Mouse (Mus musculus): ENCODE measurements at regions not wholly inside any gene's neighbourhood (a gene's known extent, or its start where the extent isn't known, plus 50 kb on each side); places are given as distances from the start of the nearest gene placed in this dataset.

DNA sequence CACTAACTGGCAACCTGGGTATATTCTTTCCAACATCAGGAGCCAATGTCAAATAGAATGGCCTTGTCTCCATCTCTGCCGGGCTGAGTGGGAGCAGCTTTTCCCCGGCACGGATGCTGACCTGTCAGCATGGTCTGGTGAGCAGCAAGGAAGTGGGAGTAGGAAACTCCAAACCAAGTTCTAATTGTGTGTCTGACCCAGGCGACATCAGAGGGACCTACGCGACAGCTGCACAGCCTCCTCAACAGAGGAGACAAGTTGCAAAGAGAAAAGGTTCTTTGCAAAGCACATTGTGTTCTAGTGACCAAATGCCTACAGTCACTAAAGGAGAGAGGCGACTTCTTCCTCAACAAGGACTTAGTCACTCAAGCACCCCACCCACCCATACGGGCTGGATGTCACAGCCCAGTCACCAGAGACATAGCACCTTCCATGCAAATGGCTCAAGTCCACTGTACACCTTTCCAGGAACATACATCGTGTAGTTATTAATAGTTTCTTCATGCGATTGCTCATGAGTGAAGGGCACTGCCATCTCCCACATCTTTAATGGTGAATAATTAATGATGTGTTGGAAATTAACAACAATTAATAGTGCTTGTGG is 334.8 kb upstream of the Hnrnpa3 start:
- H3K4me2 ChIP-seq (ENCODE audit: low read depth, low read length), result no peak overlapping the region
- H3K27me3 ChIP-seq (ENCODE audit: control insufficient read depth, insufficient read depth, low read depth, low read length), result no peaks in the 10 kb centered on the region
- WGBS (ENCODE audit: insufficient replicate concordance), result 68% methylated on average over 10 of the region's 10 CpGs
- no peak for ATAC-seq (ENCODE audit: low read depth)
- no peak overlapping the region for H3K27ac ChIP-seq (ENCODE audit: low read length)
- no peaks in the 10 kb centered on the region for H3K4me1 ChIP-seq (ENCODE audit: control insufficient read depth, low read depth, low read length)
- no peaks in the 10 kb centered on the region for H3K9me3 ChIP-seq (replicated peaks; ENCODE audit: control insufficient read depth, low read length)
- H3K4me3 ChIP-seq (ENCODE audit: low read depth, low read length), result no peak overlapping the region
- H3K9ac ChIP-seq (ENCODE audit: low read depth, low read length), result no peak overlapping the region
- no peaks in the 10 kb centered on the region for H3K36me3 ChIP-seq (ENCODE audit: control insufficient read depth, insufficient read depth)

GRCm38 (mm10) chr2:75329598-75329997 is 329.5 kb upstream of the Hnrnpa3 start:
- Histone ChIP-seq H3K9ac (ENCODE audit: low read depth, low read length) (no peak overlapping the region), H3K36me3 (ENCODE audit: control insufficient read depth, insufficient read depth) (no peaks in the 10 kb centered on the region), H3K27ac (ENCODE audit: low read length) (no peak overlapping the region), H3K9me3 (replicated peaks; ENCODE audit: control insufficient read depth, low read length) (no peaks in the 10 kb centered on the region), H3K4me1 (ENCODE audit: control insufficient read depth, low read depth, low read length) (no peaks in the 10 kb centered on the region), H3K27me3 (ENCODE audit: control insufficient read depth, insufficient read depth, low read depth, low read length) (no peaks in the 10 kb centered on the region), H3K4me3 (ENCODE audit: low read depth, low read length) (no peak overlapping the region), H3K4me2 (ENCODE audit: low read depth, low read length) (no peak overlapping the region)
- no peak for ATAC-seq (ENCODE audit: low read depth)
- 37% methylated on average over 2 of the region's 2 CpGs for WGBS (ENCODE audit: insufficient replicate concordance)

- H3K9ac ChIP-seq (ENCODE audit: low read depth, low read length), result no peak overlapping the region
- no peaks in the 10 kb centered on the region for H3K36me3 ChIP-seq (ENCODE audit: control insufficient read depth, insufficient read depth)
- H3K27ac ChIP-seq (ENCODE audit: low read length), result no peak overlapping the region
- H3K27me3 ChIP-seq (ENCODE audit: control insufficient read depth, insufficient read depth, low read depth, low read length), result no peaks in the 10 kb centered on the region
- no peak overlapping the region for H3K4me2 ChIP-seq (ENCODE audit: low read depth, low read length)
- H3K4me3 ChIP-seq (ENCODE audit: low read depth, low read length), result no peak overlapping the region
- WGBS (ENCODE audit: insufficient replicate concordance), result 9% methylated on average over 2 of the region's 2 CpGs
- H3K4me1 ChIP-seq (ENCODE audit: control insufficient read depth, low read depth, low read length), result no peaks in the 10 kb centered on the region
- ATAC-seq (ENCODE audit: low read depth), result peak; percentile 60
- H3K9me3 ChIP-seq (replicated peaks; ENCODE audit: control insufficient read depth, low read length), result no peaks in the 10 kb centered on the region
Observed at GRCm38 (mm10) chr2:75341310-75341709, 317.8 kb upstream of the Hnrnpa3 start.

GRCm38 (mm10) chr2:75341726-75342280 is 317.3 kb upstream of the Hnrnpa3 start:
- Histone ChIP-seq H3K36me3 (ENCODE audit: control insufficient read depth, insufficient read depth) (no peaks in the 10 kb centered on the region), H3K9ac (ENCODE audit: low read depth, low read length) (no peak overlapping the region), H3K27me3 (ENCODE audit: control insufficient read depth, insufficient read depth, low read depth, low read length) (no peaks in the 10 kb centered on the region), H3K4me3 (ENCODE audit: low read depth, low read length) (no peak overlapping the region), H3K9me3 (replicated peaks; ENCODE audit: control insufficient read depth, low read length) (no peaks in the 10 kb centered on the region), H3K27ac (ENCODE audit: low read length) (no peak overlapping the region), H3K4me1 (ENCODE audit: control insufficient read depth, low read depth, low read length) (no peaks in the 10 kb centered on the region), H3K4me2 (ENCODE audit: low read depth, low read length) (no peak overlapping the region)
- 48% methylated on average over 6 of the region's 6 CpGs for WGBS (ENCODE audit: insufficient replicate concordance)
- no peak for ATAC-seq (ENCODE audit: low read depth)

DNA sequence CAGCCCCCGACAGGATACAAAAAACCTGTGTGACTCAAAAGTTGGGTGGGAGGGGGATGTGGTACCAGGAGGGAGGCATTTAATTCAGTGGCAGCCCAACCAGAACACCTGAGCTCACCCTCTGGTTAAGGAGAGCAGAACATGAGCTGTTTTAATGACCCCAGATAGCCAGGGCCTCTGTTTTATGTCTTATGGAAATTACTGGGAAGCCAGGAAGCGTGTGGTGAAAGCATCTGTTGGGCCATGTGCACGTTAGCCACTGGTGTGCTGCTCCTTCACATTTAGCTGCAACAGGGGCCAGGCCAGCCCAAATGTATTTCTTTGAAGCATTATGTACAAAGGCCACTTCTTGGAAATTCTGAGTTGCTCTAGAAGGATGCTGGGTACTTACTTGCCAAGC is 308.2 kb upstream of the Hnrnpa3 start:
- 52% methylated on average over 3 of the region's 3 CpGs for WGBS (ENCODE audit: insufficient replicate concordance)
- no peak for ATAC-seq (ENCODE audit: low read depth)
- no peak overlapping the region for H3K4me3 ChIP-seq (ENCODE audit: low read depth, low read length)
- H3K4me1 ChIP-seq (ENCODE audit: control insufficient read depth, low read depth, low read length), result no peaks in the 10 kb centered on the region
- no peaks in the 10 kb centered on the region for H3K27me3 ChIP-seq (ENCODE audit: control insufficient read depth, insufficient read depth, low read depth, low read length)
- no peaks in the 10 kb centered on the region for H3K9me3 ChIP-seq (replicated peaks; ENCODE audit: control insufficient read depth, low read length)
- H3K36me3 ChIP-seq (ENCODE audit: control insufficient read depth, insufficient read depth), result no peaks in the 10 kb centered on the region
- H3K27ac ChIP-seq (ENCODE audit: low read length), result no peak overlapping the region
- no peak overlapping the region for H3K4me2 ChIP-seq (ENCODE audit: low read depth, low read length)
- H3K9ac ChIP-seq (ENCODE audit: low read depth, low read length), result no peak overlapping the region

DNA sequence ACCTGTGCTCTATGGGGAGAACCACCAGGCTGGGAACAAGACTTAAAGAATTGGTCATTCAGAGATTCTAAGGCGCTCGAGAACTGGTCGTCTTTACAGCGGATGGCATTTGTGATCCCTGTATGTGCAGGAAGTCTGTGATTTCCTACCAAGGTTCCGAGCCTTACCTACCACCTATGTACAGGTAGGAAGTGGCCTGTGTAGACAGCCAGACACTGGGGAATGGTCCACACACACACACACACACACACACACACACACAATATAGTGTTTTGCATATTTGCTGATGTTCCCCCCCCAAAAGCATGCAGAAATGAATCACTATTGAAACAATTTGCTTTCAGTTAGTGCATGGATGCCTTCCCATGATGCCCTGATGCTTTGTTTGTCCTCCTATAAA is 307.1 kb upstream of the Hnrnpa3 start:
- H3K36me3 ChIP-seq (ENCODE audit: control insufficient read depth, insufficient read depth), result no peaks in the 10 kb centered on the region
- 75% methylated on average over 5 of the region's 5 CpGs for WGBS (ENCODE audit: insufficient replicate concordance)
- no peaks in the 10 kb centered on the region for H3K27me3 ChIP-seq (ENCODE audit: control insufficient read depth, insufficient read depth, low read depth, low read length)
- H3K4me3 ChIP-seq (ENCODE audit: low read depth, low read length), result no peak overlapping the region
- H3K27ac ChIP-seq (ENCODE audit: low read length), result no peak overlapping the region
- H3K9me3 ChIP-seq (replicated peaks; ENCODE audit: control insufficient read depth, low read length), result no peaks in the 10 kb centered on the region
- ATAC-seq (ENCODE audit: low read depth), result no peak
- no peaks in the 10 kb centered on the region for H3K4me1 ChIP-seq (ENCODE audit: control insufficient read depth, low read depth, low read length)
- no peak overlapping the region for H3K4me2 ChIP-seq (ENCODE audit: low read depth, low read length)
- no peak overlapping the region for H3K9ac ChIP-seq (ENCODE audit: low read depth, low read length)

DNA sequence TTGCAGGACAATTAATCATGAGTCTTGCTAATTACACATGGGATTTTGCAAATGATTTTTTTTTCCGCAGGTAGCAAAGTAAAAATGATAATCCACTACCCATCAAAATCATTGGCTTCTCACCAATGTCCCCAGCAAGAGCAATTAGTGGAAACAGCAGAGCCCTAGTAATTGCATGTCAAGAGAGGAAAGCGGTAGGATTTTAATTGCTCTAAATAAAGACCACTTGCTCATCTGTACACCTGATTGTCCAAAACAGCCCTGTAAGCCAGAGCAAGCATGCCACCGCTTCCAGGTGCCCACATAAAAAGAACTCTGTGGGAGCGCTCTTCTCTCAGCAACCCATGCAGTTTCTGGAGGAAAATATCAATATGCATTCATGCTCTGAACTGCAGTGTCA is 306.5 kb upstream of the Hnrnpa3 start:
- no peak overlapping the region for H3K9ac ChIP-seq (ENCODE audit: low read depth, low read length)
- WGBS (ENCODE audit: insufficient replicate concordance), result 76% methylated on average over 4 of the region's 4 CpGs
- no peaks in the 10 kb centered on the region for H3K9me3 ChIP-seq (replicated peaks; ENCODE audit: control insufficient read depth, low read length)
- H3K36me3 ChIP-seq (ENCODE audit: control insufficient read depth, insufficient read depth), result no peaks in the 10 kb centered on the region
- H3K27me3 ChIP-seq (ENCODE audit: control insufficient read depth, insufficient read depth, low read depth, low read length), result no peaks in the 10 kb centered on the region
- ATAC-seq (ENCODE audit: low read depth), result no peak
- no peak overlapping the region for H3K27ac ChIP-seq (ENCODE audit: low read length)
- no peak overlapping the region for H3K4me3 ChIP-seq (ENCODE audit: low read depth, low read length)
- no peak overlapping the region for H3K4me2 ChIP-seq (ENCODE audit: low read depth, low read length)
- no peaks in the 10 kb centered on the region for H3K4me1 ChIP-seq (ENCODE audit: control insufficient read depth, low read depth, low read length)

- WGBS (ENCODE audit: insufficient replicate concordance), result 52% methylated on average over 8 of the region's 8 CpGs
- no peak for ATAC-seq (ENCODE audit: low read depth)
- Histone ChIP-seq H3K27ac (ENCODE audit: low read length) (no peak overlapping the region), H3K9ac (ENCODE audit: low read depth, low read length) (no peak overlapping the region), H3K4me1 (ENCODE audit: control insufficient read depth, low read depth, low read length) (no peaks in the 10 kb centered on the region), H3K4me3 (ENCODE audit: low read depth, low read length) (no peak overlapping the region), H3K27me3 (ENCODE audit: control insufficient read depth, insufficient read depth, low read depth, low read length) (no peaks in the 10 kb centered on the region), H3K36me3 (ENCODE audit: control insufficient read depth, insufficient read depth) (no peaks in the 10 kb centered on the region), H3K9me3 (replicated peaks; ENCODE audit: control insufficient read depth, low read length) (no peaks in the 10 kb centered on the region), H3K4me2 (ENCODE audit: low read depth, low read length) (no peak overlapping the region)
Observed at GRCm38 (mm10) chr2:75356691-75357375, 302.2 kb upstream of the Hnrnpa3 start.

DNA sequence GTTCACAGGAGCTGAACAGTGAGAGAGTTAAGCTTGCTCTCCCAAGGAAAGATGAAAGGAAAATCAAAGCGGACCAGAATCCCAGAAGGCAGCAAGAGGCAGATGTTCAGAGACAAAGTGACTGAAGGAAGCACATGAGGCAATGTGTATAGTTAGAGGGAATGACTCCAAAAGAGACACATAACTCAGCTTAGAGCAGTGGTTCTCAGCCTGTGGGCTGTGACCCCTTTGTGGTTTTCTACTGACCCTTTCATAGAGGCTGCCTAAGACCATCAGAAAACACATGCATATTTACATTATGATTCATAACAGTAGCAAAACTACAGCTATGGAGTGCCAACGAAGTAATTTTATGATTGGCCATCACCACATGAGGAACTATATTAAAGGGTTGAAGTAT is 301.5 kb upstream of the Hnrnpa3 start:
- no peaks in the 10 kb centered on the region for H3K36me3 ChIP-seq (ENCODE audit: control insufficient read depth, insufficient read depth)
- whole genome bisulfite sequencing (ENCODE audit: insufficient replicate concordance), result 63% methylated on average over 2 of the region's 2 CpGs
- no peak overlapping the region for H3K9ac ChIP-seq (ENCODE audit: low read depth, low read length)
- no peaks in the 10 kb centered on the region for H3K4me1 ChIP-seq (ENCODE audit: control insufficient read depth, low read depth, low read length)
- no peaks in the 10 kb centered on the region for H3K27me3 ChIP-seq (ENCODE audit: control insufficient read depth, insufficient read depth, low read depth, low read length)
- no peak overlapping the region for H3K4me3 ChIP-seq (ENCODE audit: low read depth, low read length)
- H3K27ac ChIP-seq (ENCODE audit: low read length), result no peak overlapping the region
- H3K4me2 ChIP-seq (ENCODE audit: low read depth, low read length), result no peak overlapping the region
- H3K9me3 ChIP-seq (replicated peaks; ENCODE audit: control insufficient read depth, low read length), result no peaks in the 10 kb centered on the region
- no peak for ATAC-seq (ENCODE audit: low read depth)
